Mouse (Mus musculus): Measurements from ENCODE around the gene Dnaaf5. TPM values are rescaled to one million over a fixed set of nuclear protein-coding genes. Genes with fewer than 3 reads are reported as not detected.

Dnaaf5 gene
- total and polyA plus RNA-seq, 2 experiments from 2014 or later = 2.2 to 16.3 TPM

GRCm38 (mm10) chr5:139200770-139201569 lies 50.9 kb downstream of the Dnaaf5 start:
- DNase-seq (ENCODE audit: low spot score) (no peak), ATAC-seq (peak; percentile 75)
- under 1% methylated on average over 56 of the region's 57 CpGs for WGBS
- H3K9ac ChIP-seq (replicated peaks; ENCODE audit: low read length) = peak overlapping the region; percentile 90
- no peaks in the 10 kb centered on the region for H3K9me3 ChIP-seq (ENCODE audit: low read length)
- H3K27ac ChIP-seq = peak overlapping the region; percentile 89
- peak overlapping the region; percentile 93 for H3K4me3 ChIP-seq (ENCODE audit: low read length)
- TF ChIP-seq CTCF (IDR thresholded peaks at IDR 0.05; ENCODE audit: low read depth) = no peak
- H3K36me3 ChIP-seq (ENCODE audit: insufficient read depth, low read length) = no peaks in the 10 kb centered on the region
- H3K27me3 ChIP-seq (ENCODE audit: insufficient read depth, low read length) = no peaks in the 10 kb centered on the region
- H3K4me1 ChIP-seq (ENCODE audit: insufficient read depth, low read length) = peaks cover 18% of the 10 kb centered on the region
- peak overlapping the region; percentile 87 for H3K4me2 ChIP-seq (ENCODE audit: low read depth, low read length)

- H3K27me3 ChIP-seq (ENCODE audit: insufficient read depth, low read length) = no peaks in the 10 kb centered on the region
- no peak overlapping the region for H3K27ac ChIP-seq
- H3K4me3 ChIP-seq (ENCODE audit: low read length) = peak overlapping the region; percentile 93
- peaks cover 18% of the 10 kb centered on the region for H3K4me1 ChIP-seq (ENCODE audit: insufficient read depth, low read length)
- 0 out of 2 replicates have a peak overlapping the region, but pooled peaks have one; percentile 13 for H3K9ac ChIP-seq (replicated peaks; ENCODE audit: low read length)
- no peak for TF ChIP-seq CTCF (IDR thresholded peaks at IDR 0.05; ENCODE audit: low read depth)
- H3K9me3 ChIP-seq (ENCODE audit: low read length) = no peaks in the 10 kb centered on the region
- WGBS = 70% methylated on average over 11 of the region's 11 CpGs
- DNase-seq (ENCODE audit: low spot score) (no peak), ATAC-seq (no peak)
- no peaks in the 10 kb centered on the region for H3K36me3 ChIP-seq (ENCODE audit: insufficient read depth, low read length)
- H3K4me2 ChIP-seq (ENCODE audit: low read depth, low read length) = peak overlapping the region; percentile 87
These were observed 52.1 kb downstream of the Dnaaf5 start for GRCm38 (mm10) chr5:139202127-139202526.

- Histone ChIP-seq H3K9ac (replicated peaks; ENCODE audit: low read length) (no peak overlapping the region), H3K9me3 (ENCODE audit: low read length) (no peaks in the 10 kb centered on the region), H3K27ac (no peak overlapping the region), H3K27me3 (ENCODE audit: insufficient read depth, low read length) (no peaks in the 10 kb centered on the region), H3K4me3 (ENCODE audit: low read length) (no peak overlapping the region), H3K4me2 (ENCODE audit: low read depth, low read length) (no peak overlapping the region), H3K4me1 (ENCODE audit: insufficient read depth, low read length) (peaks cover 18% of the 10 kb centered on the region), H3K36me3 (ENCODE audit: insufficient read depth, low read length) (no peaks in the 10 kb centered on the region)
- 87% methylated on average over 5 of the region's 5 CpGs for WGBS
- DNase-seq (ENCODE audit: low spot score) = no peak
- ATAC-seq = no peak
- TF ChIP-seq CTCF (IDR thresholded peaks at IDR 0.05; ENCODE audit: low read depth) = no peak
These were observed 53.3 kb downstream of the Dnaaf5 start for GRCm38 (mm10) chr5:139203312-139203711.

GRCm38 (mm10) chr5:139206081-139206480 lies 56.1 kb downstream of the Dnaaf5 start:
- Histone ChIP-seq H3K9me3 (ENCODE audit: low read length) (no peaks in the 10 kb centered on the region), H3K9ac (replicated peaks; ENCODE audit: low read length) (no peak overlapping the region), H3K27ac (no peak overlapping the region), H3K36me3 (ENCODE audit: insufficient read depth, low read length) (no peaks in the 10 kb centered on the region), H3K4me3 (ENCODE audit: low read length) (no peak overlapping the region), H3K27me3 (ENCODE audit: insufficient read depth, low read length) (no peaks in the 10 kb centered on the region), H3K4me1 (ENCODE audit: insufficient read depth, low read length) (peaks cover 14% of the 10 kb centered on the region), H3K4me2 (ENCODE audit: low read depth, low read length) (no peak overlapping the region)
- 47% methylated on average over 4 of the region's 4 CpGs for WGBS
- ATAC-seq (no peak), DNase-seq (ENCODE audit: low spot score) (no peak)
- no peak for TF ChIP-seq CTCF (IDR thresholded peaks at IDR 0.05; ENCODE audit: low read depth)

GRCm38 (mm10) chr5:139206525-139206924 lies 56.5 kb downstream of the Dnaaf5 start:
- no peaks in the 10 kb centered on the region for H3K27me3 ChIP-seq (ENCODE audit: insufficient read depth, low read length)
- H3K4me1 ChIP-seq (ENCODE audit: insufficient read depth, low read length) = peaks cover 11% of the 10 kb centered on the region
- ATAC-seq = no peak
- no peak overlapping the region for H3K4me3 ChIP-seq (ENCODE audit: low read length)
- H3K9me3 ChIP-seq (ENCODE audit: low read length) = no peaks in the 10 kb centered on the region
- DNase-seq (ENCODE audit: low spot score) = no peak
- no peak overlapping the region for H3K4me2 ChIP-seq (ENCODE audit: low read depth, low read length)
- no peak overlapping the region for H3K27ac ChIP-seq
- no peak overlapping the region for H3K9ac ChIP-seq (replicated peaks; ENCODE audit: low read length)
- H3K36me3 ChIP-seq (ENCODE audit: insufficient read depth, low read length) = no peaks in the 10 kb centered on the region
- no peak for TF ChIP-seq CTCF (IDR thresholded peaks at IDR 0.05; ENCODE audit: low read depth)
- 58% methylated on average over 7 of the region's 7 CpGs for WGBS

- Histone ChIP-seq H3K4me3 (ENCODE audit: low read length) (no peak overlapping the region), H3K9ac (replicated peaks; ENCODE audit: low read length) (no peak overlapping the region), H3K4me2 (ENCODE audit: low read depth, low read length) (no peak overlapping the region), H3K4me1 (ENCODE audit: insufficient read depth, low read length) (no peaks in the 10 kb centered on the region), H3K27ac (no peak overlapping the region), H3K9me3 (ENCODE audit: low read length) (no peaks in the 10 kb centered on the region), H3K27me3 (ENCODE audit: insufficient read depth, low read length) (no peaks in the 10 kb centered on the region), H3K36me3 (ENCODE audit: insufficient read depth, low read length) (no peaks in the 10 kb centered on the region)
- TF ChIP-seq CTCF (IDR thresholded peaks at IDR 0.05; ENCODE audit: low read depth) = no peak
- ATAC-seq (no peak), DNase-seq (ENCODE audit: low spot score) (no peak)
These were observed 58.2 kb downstream of the Dnaaf5 start for GRCm38 (mm10) chr5:139208183-139208582.
